Mouse (Mus musculus) spleen, postnatal 10 days (tissue): ENCODE data around the gene Gm12886.

Source experiments
- DNase-seq, 2 experiments: peaks; one replicate each; pipeline ENCODE4 v3.0.0; 2021 to 2022; ENCODE audit warnings: low spot score in 2 of 2

Gm12886 gene

GRCm38 (mm10) chr4:121422999-121423398, at the start of gene Gm12886:
Gene Gm12886, minus strand, starts transcription at chr4:121423099.
- DNase-seq: no peak
